Mouse (Mus musculus): ENCODE results near the gene Rasal3. TPM values are rescaled to one million over a fixed set of nuclear protein-coding genes. Genes with fewer than 3 reads are reported as not detected.

Gene Rasal3
- polyA plus RNA-seq, 1 experiment from 2014 or later: 0.20 TPM

- Histone ChIP-seq H3K9me3 (ENCODE audit: control insufficient read depth, low read length) (no peaks in the 10 kb centered on the region), H3K4me2 (replicated peaks; ENCODE audit: low read depth, low read length) (peak overlapping the region; percentile 85), H3K4me3 (ENCODE audit: low read length) (peak overlapping the region; percentile 94), H3K27ac (ENCODE audit: low read depth, low read length) (peak overlapping the region; percentile 67), H3K4me1 (ENCODE audit: control insufficient read depth, insufficient read depth, low read length) (peaks cover 14% of the 10 kb centered on the region), H3K36me3 (ENCODE audit: control insufficient read depth, insufficient read depth, low read length) (peaks cover 34% of the 10 kb centered on the region), H3K27me3 (ENCODE audit: control insufficient read depth, insufficient read depth, low read length) (no peaks in the 10 kb centered on the region), H3K9ac (ENCODE audit: low read depth, low read length) (peak overlapping the region; percentile 96)
- ATAC-seq (ENCODE audit: low FRiP score, low TSS enrichment): peak; percentile 93
- under 1% methylated on average over 43 of the region's 47 CpGs for WGBS
Observed at GRCm38 (mm10) chr17:32364331-32364730, 39.1 kb downstream of the Rasal3 start.

- ATAC-seq (ENCODE audit: low FRiP score, low TSS enrichment): peak; percentile 37
- Histone ChIP-seq H3K9ac (ENCODE audit: low read depth, low read length) (peak overlapping the region; percentile 96), H3K9me3 (ENCODE audit: control insufficient read depth, low read length) (no peaks in the 10 kb centered on the region), H3K36me3 (ENCODE audit: control insufficient read depth, insufficient read depth, low read length) (peaks cover 39% of the 10 kb centered on the region), H3K27me3 (ENCODE audit: control insufficient read depth, insufficient read depth, low read length) (no peaks in the 10 kb centered on the region), H3K4me2 (replicated peaks; ENCODE audit: low read depth, low read length) (peak overlapping the region; percentile 85), H3K27ac (ENCODE audit: low read depth, low read length) (peak overlapping the region; percentile 51; the same call in 1 of the 2 replicates), H3K4me3 (ENCODE audit: low read length) (peak overlapping the region; percentile 94), H3K4me1 (ENCODE audit: control insufficient read depth, insufficient read depth, low read length) (peaks cover 14% of the 10 kb centered on the region)
- under 1% methylated on average over 31 of the region's 50 CpGs for WGBS
Observed at GRCm38 (mm10) chr17:32363821-32364301, 39.5 kb downstream of the Rasal3 start.

- Histone ChIP-seq H3K4me3 (ENCODE audit: low read length) (peak overlapping the region; percentile 94; the same call in 1 of the 2 replicates), H3K27ac (ENCODE audit: low read depth, low read length) (no peak overlapping the region), H3K4me2 (replicated peaks; ENCODE audit: low read depth, low read length) (peak overlapping the region; percentile 85), H3K36me3 (ENCODE audit: control insufficient read depth, insufficient read depth, low read length) (peaks cover 50% of the 10 kb centered on the region), H3K4me1 (ENCODE audit: control insufficient read depth, insufficient read depth, low read length) (peaks cover 14% of the 10 kb centered on the region), H3K9ac (ENCODE audit: low read depth, low read length) (peak overlapping the region; percentile 96; the same call in 1 of the 2 replicates), H3K27me3 (ENCODE audit: control insufficient read depth, insufficient read depth, low read length) (no peaks in the 10 kb centered on the region), H3K9me3 (ENCODE audit: control insufficient read depth, low read length) (no peaks in the 10 kb centered on the region)
- 83% methylated on average over 4 of the region's 4 CpGs for WGBS
- no peak for ATAC-seq (ENCODE audit: low FRiP score, low TSS enrichment)
Observed at GRCm38 (mm10) chr17:32362686-32363085, 40.7 kb downstream of the Rasal3 start.

- WGBS: 90% methylated on average over 18 of the region's 18 CpGs
- Histone ChIP-seq H3K4me1 (ENCODE audit: control insufficient read depth, insufficient read depth, low read length) (peaks cover 14% of the 10 kb centered on the region), H3K27me3 (ENCODE audit: control insufficient read depth, insufficient read depth, low read length) (no peaks in the 10 kb centered on the region), H3K9me3 (ENCODE audit: control insufficient read depth, low read length) (no peaks in the 10 kb centered on the region), H3K36me3 (ENCODE audit: control insufficient read depth, insufficient read depth, low read length) (peaks cover 75% of the 10 kb centered on the region), H3K4me2 (replicated peaks; ENCODE audit: low read depth, low read length) (no peak overlapping the region), H3K9ac (ENCODE audit: low read depth, low read length) (no peak overlapping the region), H3K4me3 (ENCODE audit: low read length) (no peak overlapping the region), H3K27ac (ENCODE audit: low read depth, low read length) (no peak overlapping the region)
- no peak for ATAC-seq (ENCODE audit: low FRiP score, low TSS enrichment)
Observed at GRCm38 (mm10) chr17:32359928-32360327, 43.5 kb downstream of the Rasal3 start.

GRCm38 (mm10) chr17:32358943-32359340, 44.4 kb downstream of the Rasal3 start:
- peaks cover 85% of the 10 kb centered on the region for H3K36me3 ChIP-seq (ENCODE audit: control insufficient read depth, insufficient read depth, low read length)
- 95% methylated on average over 6 of the region's 6 CpGs for WGBS
- no peak for ATAC-seq (ENCODE audit: low FRiP score, low TSS enrichment)

GRCm38 (mm10) chr17:32358192-32358942, 45.0 kb downstream of the Rasal3 start:
- Histone ChIP-seq H3K9me3 (ENCODE audit: control insufficient read depth, low read length) (no peaks in the 10 kb centered on the region), H3K36me3 (ENCODE audit: control insufficient read depth, insufficient read depth, low read length) (peaks cover 91% of the 10 kb centered on the region)
- WGBS: 92% methylated on average over 7 of the region's 7 CpGs

More at GRCm38 (mm10) chr17:32358943-32359340, 44.4 kb downstream of the Rasal3 start:
- Histone ChIP-seq H3K9ac (ENCODE audit: low read depth, low read length) (no peak overlapping the region), H3K27me3 (ENCODE audit: control insufficient read depth, insufficient read depth, low read length) (no peaks in the 10 kb centered on the region), H3K27ac (ENCODE audit: low read depth, low read length) (no peak overlapping the region), H3K4me2 (replicated peaks; ENCODE audit: low read depth, low read length) (no peak overlapping the region), H3K4me1 (ENCODE audit: control insufficient read depth, insufficient read depth, low read length) (peaks cover 14% of the 10 kb centered on the region), H3K9me3 (ENCODE audit: control insufficient read depth, low read length) (no peaks in the 10 kb centered on the region), H3K4me3 (ENCODE audit: low read length) (no peak overlapping the region)

GRCm38 (mm10) chr17:32356766-32357760, 46.3 kb downstream of the Rasal3 start:
- Histone ChIP-seq H3K9me3 (ENCODE audit: control insufficient read depth, low read length) (no peaks in the 10 kb centered on the region), H3K27ac (ENCODE audit: low read depth, low read length) (no peak overlapping the region), H3K4me3 (ENCODE audit: low read length) (no peak overlapping the region), H3K4me2 (replicated peaks; ENCODE audit: low read depth, low read length) (no peak overlapping the region), H3K36me3 (ENCODE audit: control insufficient read depth, insufficient read depth, low read length) (peaks cover 90% of the 10 kb centered on the region), H3K27me3 (ENCODE audit: control insufficient read depth, insufficient read depth, low read length) (no peaks in the 10 kb centered on the region), H3K9ac (ENCODE audit: low read depth, low read length) (no peak overlapping the region), H3K4me1 (ENCODE audit: control insufficient read depth, insufficient read depth, low read length) (no peaks in the 10 kb centered on the region)
- ATAC-seq (ENCODE audit: low FRiP score, low TSS enrichment): no peak
- WGBS: 91% methylated on average over 24 of the region's 24 CpGs

More at GRCm38 (mm10) chr17:32358192-32358942, 45.0 kb downstream of the Rasal3 start:
- Histone ChIP-seq H3K27ac (ENCODE audit: low read depth, low read length) (no peak overlapping the region), H3K4me2 (replicated peaks; ENCODE audit: low read depth, low read length) (no peak overlapping the region), H3K4me1 (ENCODE audit: control insufficient read depth, insufficient read depth, low read length) (peaks cover 11% of the 10 kb centered on the region), H3K27me3 (ENCODE audit: control insufficient read depth, insufficient read depth, low read length) (no peaks in the 10 kb centered on the region), H3K4me3 (ENCODE audit: low read length) (no peak overlapping the region), H3K9ac (ENCODE audit: low read depth, low read length) (no peak overlapping the region)
- ATAC-seq (ENCODE audit: low FRiP score, low TSS enrichment): no peak

GRCm38 (mm10) chr17:32356281-32356680, 47.1 kb downstream of the Rasal3 start:
- 88% methylated on average over 9 of the region's 9 CpGs for WGBS

More at GRCm38 (mm10) chr17:32356281-32356680, 47.1 kb downstream of the Rasal3 start:
- H3K4me3 ChIP-seq (ENCODE audit: low read length): no peak overlapping the region
- ATAC-seq (ENCODE audit: low FRiP score, low TSS enrichment): no peak
- H3K4me1 ChIP-seq (ENCODE audit: control insufficient read depth, insufficient read depth, low read length): no peaks in the 10 kb centered on the region
- H3K27ac ChIP-seq (ENCODE audit: low read depth, low read length): no peak overlapping the region
- no peaks in the 10 kb centered on the region for H3K9me3 ChIP-seq (ENCODE audit: control insufficient read depth, low read length)
- H3K27me3 ChIP-seq (ENCODE audit: control insufficient read depth, insufficient read depth, low read length): no peaks in the 10 kb centered on the region
- H3K9ac ChIP-seq (ENCODE audit: low read depth, low read length): no peak overlapping the region
- no peak overlapping the region for H3K4me2 ChIP-seq (replicated peaks; ENCODE audit: low read depth, low read length)
- peaks cover 82% of the 10 kb centered on the region for H3K36me3 ChIP-seq (ENCODE audit: control insufficient read depth, insufficient read depth, low read length)
